Mouse (Mus musculus) liver, embryonic 16.5 days (tissue): ENCODE results near the gene Ppp4r4. TPM values are rescaled to one million over a fixed set of nuclear protein-coding genes. Genes with fewer than 3 reads are reported as not detected.

ENCODE experiments used
- ATAC-seq: fragments of 200-750 bp; cut with Nextera tagmentation; 2 replicates; pipeline ENCODE4 v1.8.0; 2017; ENCODE audit warnings: low read depth, mild to moderate bottlenecking, moderate number of reproducible peaks, moderate library complexity
- H3K27ac ChIP-seq: fragments of 300-500 bp; sonication (generic); 2 replicates; pipeline ENCODE4 v1.5.1; 2014; ENCODE audit warnings: mild to moderate bottlenecking, low read length
- H3K27me3 ChIP-seq: fragments of 300-500 bp; sonication (generic); 2 replicates; pipeline ENCODE4 v1.6.1; 2014; ENCODE audit warnings: low read depth, low read length, mixed read lengths; ENCODE audit not compliant: control insufficient read depth, insufficient read depth
- H3K36me3 ChIP-seq: fragments of 300-500 bp; sonication (generic); 2 replicates; pipeline ENCODE4 v1.6.1; 2014; ENCODE audit warnings: mild to moderate bottlenecking; ENCODE audit not compliant: control insufficient read depth, insufficient read depth
- H3K4me1 ChIP-seq: fragments of 300-500 bp; sonication (generic); 2 replicates; pipeline ENCODE4 v1.6.1; 2014; ENCODE audit warnings: low read depth, low read length, mixed read lengths; ENCODE audit not compliant: control insufficient read depth
- H3K4me2 ChIP-seq: fragments of 300-500 bp; sonication (generic); 2 replicates; pipeline ENCODE4 v1.6.1; 2014; ENCODE audit warnings: low read depth, low read length, mixed read lengths
- H3K4me3 ChIP-seq: fragments of 300-500 bp; sonication (generic); 2 replicates; pipeline ENCODE4 v1.5.1; 2014; ENCODE audit warnings: low read depth, mild to moderate bottlenecking, low read length
- H3K9ac ChIP-seq: fragments of 300-500 bp; sonication (generic); 2 replicates; pipeline ENCODE4 v1.6.1; 2014; ENCODE audit warnings: low read depth, low read length
- H3K9me3 ChIP-seq: fragments of 300-500 bp; sonication (generic); replicated peaks from 2 replicates; pipeline ENCODE4 v1.6.1; 2016; ENCODE audit warnings: low read length; ENCODE audit not compliant: control insufficient read depth
- WGBS: fragments of 180-500 bp; shearing (Covaris S2); extraction: QIAGEN DNeasy Blood & Tissue Kit; methylation state at CpG from one replicate; pipeline ENCODE4 v1.1.7; 2014; ENCODE audit not compliant: insufficient replicate concordance; 5-methylcytosine and 5-hydroxymethylcytosine counted together
- polyA plus RNA-seq: library from polyadenylated mRNA; unstranded; fragments of >200 nt; fragmentation: Nextera tagmentation; extraction: Ambion mirVana; gene quantifications from 2 replicates; pipeline ENCODE4 v1.2.1, GENCODE M21; 2015

The Ppp4r4 gene
- polyA plus RNA-seq, 1 experiment from 2014 or later = 1.6 TPM

GRCm38 (mm10) chr12:103515638-103516037 is 16.4 kb upstream of the Ppp4r4 start:
- Histone ChIP-seq H3K36me3 (no peaks in the 10 kb centered on the region), H3K4me3 (no peak overlapping the region), H3K27ac (no peak overlapping the region), H3K27me3 (no peaks in the 10 kb centered on the region), H3K9ac (no peak overlapping the region), H3K9me3 (no peaks in the 10 kb centered on the region), H3K4me2 (no peak overlapping the region), H3K4me1 (no peaks in the 10 kb centered on the region)
- ATAC-seq = no peak
- 65% methylated on average over 4 of the region's 4 CpGs for WGBS

GRCm38 (mm10) chr12:103518640-103519039 is 13.4 kb upstream of the Ppp4r4 start:
- Histone ChIP-seq H3K27ac (no peak overlapping the region), H3K4me2 (no peak overlapping the region), H3K27me3 (no peaks in the 10 kb centered on the region), H3K9ac (no peak overlapping the region), H3K9me3 (no peaks in the 10 kb centered on the region), H3K36me3 (no peaks in the 10 kb centered on the region), H3K4me1 (no peaks in the 10 kb centered on the region), H3K4me3 (no peak overlapping the region)
- 57% methylated on average over 6 of the region's 6 CpGs for WGBS
- no peak for ATAC-seq

GRCm38 (mm10) chr12:103530596-103530995 is 1.5 kb upstream of the Ppp4r4 start:
- no peak overlapping the region for H3K27ac ChIP-seq
- no peak for ATAC-seq
- H3K27me3 ChIP-seq = peaks cover 20% of the 10 kb centered on the region

GRCm38 (mm10) chr12:103532649-103533395 is 739 bp downstream of the Ppp4r4 start:
- H3K4me1 ChIP-seq = peaks cover 2% of the 10 kb centered on the region
- H3K4me2 ChIP-seq = peak overlapping the region; percentile 80
- H3K27me3 ChIP-seq = peaks cover 20% of the 10 kb centered on the region
- H3K9ac ChIP-seq = peak overlapping the region; percentile 53
- no peaks in the 10 kb centered on the region for H3K36me3 ChIP-seq
- WGBS = under 1% methylated on average over 44 of the region's 44 CpGs
- peak; percentile 19 for ATAC-seq
- H3K4me3 ChIP-seq = peak overlapping the region; percentile 64
- H3K27ac ChIP-seq = no peak overlapping the region
- H3K9me3 ChIP-seq = no peaks in the 10 kb centered on the region

More at GRCm38 (mm10) chr12:103530596-103530995, 1.5 kb upstream of the Ppp4r4 start:
- H3K9me3 ChIP-seq = no peaks in the 10 kb centered on the region
- H3K4me1 ChIP-seq = peaks cover 2% of the 10 kb centered on the region
- no peak overlapping the region for H3K4me2 ChIP-seq
- no peak overlapping the region for H3K9ac ChIP-seq
- WGBS = 57% methylated on average over 2 of the region's 2 CpGs
- H3K36me3 ChIP-seq = no peaks in the 10 kb centered on the region
- H3K4me3 ChIP-seq = no peak overlapping the region

- Histone ChIP-seq H3K27ac (no peak overlapping the region), H3K36me3 (no peaks in the 10 kb centered on the region), H3K9ac (no peak overlapping the region), H3K9me3 (no peaks in the 10 kb centered on the region), H3K27me3 (no peaks in the 10 kb centered on the region), H3K4me2 (no peak overlapping the region), H3K4me1 (no peaks in the 10 kb centered on the region), H3K4me3 (no peak overlapping the region)
- 54% methylated on average over 4 of the region's 4 CpGs for WGBS
- no peak for ATAC-seq
These were observed 8.3 kb downstream of the Ppp4r4 start for GRCm38 (mm10) chr12:103540429-103540828.

- Histone ChIP-seq H3K27me3 (no peaks in the 10 kb centered on the region), H3K4me1 (no peaks in the 10 kb centered on the region; the same call in 1 of the 2 replicates), H3K9ac (no peak overlapping the region), H3K9me3 (no peaks in the 10 kb centered on the region), H3K4me3 (no peak overlapping the region), H3K36me3 (no peaks in the 10 kb centered on the region), H3K27ac (no peak overlapping the region), H3K4me2 (no peak overlapping the region)
- no peak for ATAC-seq
- 70% methylated on average over 2 of the region's 2 CpGs for WGBS
These were observed 11.3 kb downstream of the Ppp4r4 start for GRCm38 (mm10) chr12:103543351-103543750.

- no peak for ATAC-seq
- no peaks in the 10 kb centered on the region for H3K9me3 ChIP-seq
- no peaks in the 10 kb centered on the region; the same call in 1 of the 2 replicates for H3K4me1 ChIP-seq
- WGBS = 1% methylated on average over 3 of the region's 3 CpGs
- H3K27ac ChIP-seq = no peak overlapping the region
- H3K9ac ChIP-seq = no peak overlapping the region
- no peak overlapping the region for H3K4me3 ChIP-seq
- H3K4me2 ChIP-seq = no peak overlapping the region
- H3K27me3 ChIP-seq = no peaks in the 10 kb centered on the region
- H3K36me3 ChIP-seq = no peaks in the 10 kb centered on the region
These were observed 12.1 kb downstream of the Ppp4r4 start for GRCm38 (mm10) chr12:103544213-103544612.

- Histone ChIP-seq H3K27me3 (no peaks in the 10 kb centered on the region), H3K36me3 (no peaks in the 10 kb centered on the region), H3K9me3 (no peaks in the 10 kb centered on the region), H3K4me3 (no peak overlapping the region), H3K9ac (no peak overlapping the region), H3K27ac (no peak overlapping the region), H3K4me1 (no peaks in the 10 kb centered on the region; the same call in 1 of the 2 replicates), H3K4me2 (no peak overlapping the region)
- ATAC-seq = no peak
- 22% methylated on average over 2 of the region's 2 CpGs for WGBS
These were observed 15.4 kb downstream of the Ppp4r4 start for GRCm38 (mm10) chr12:103547438-103547837.

GRCm38 (mm10) chr12:103548526-103548925 is 16.4 kb downstream of the Ppp4r4 start:
- no peak overlapping the region for H3K9ac ChIP-seq
- H3K4me2 ChIP-seq = no peak overlapping the region
- no peak overlapping the region for H3K4me3 ChIP-seq
- H3K27me3 ChIP-seq = no peaks in the 10 kb centered on the region
- no peaks in the 10 kb centered on the region; the same call in 1 of the 2 replicates for H3K4me1 ChIP-seq
- no peaks in the 10 kb centered on the region for H3K9me3 ChIP-seq
- WGBS = 48% methylated on average over 4 of the region's 4 CpGs
- ATAC-seq = no peak
- H3K27ac ChIP-seq = peak overlapping the region; percentile 22; the same call in 1 of the 2 replicates
- no peaks in the 10 kb centered on the region for H3K36me3 ChIP-seq
